ENCODE assay signal across 28 mouse cellular contexts in genomic region chr14:54942479-54942878, GRCm38 (mm10). TPM values are rescaled to one million over a fixed set of nuclear protein-coding genes. Genes with fewer than 3 reads are reported as not detected.
DNase-seq lines count a peak whose midpoint lies in the region; ATAC-seq lines count a peak whose summit lies in the region.
"Had no signal": no experiment of that assay in that cellular context is flagged by ENCODE, and none has a peak within 500 bp of the region (broad histone marks: within the 10 kb centered on the region; RNA-seq: fewer than 3 reads in every experiment).

No protein-coding gene starts in this region.

- no peak for ATAC-seq in heart, embryonic 13.5 days (ENCODE audit: extremely low read depth, insufficient number of reproducible peaks, low FRiP score, low TSS enrichment)
- ATAC-seq in heart, embryonic 12.5 days (ENCODE audit: insufficient number of reproducible peaks, low FRiP score), result no peak
- ATAC-seq: forebrain, embryonic 14.5 days had no signal

- no peak overlapping the region for H3K4me3 ChIP-seq in heart, embryonic 13.5 days
- H3K4me3 ChIP-seq in heart, embryonic 12.5 days, result no peak overlapping the region
- H3K4me3 ChIP-seq: embryonic facial prominence, embryonic 13.5 days; embryonic facial prominence, embryonic 15.5 days; erythroblast, embryonic 14.5 days; forebrain, embryonic 10.5 days; forebrain, embryonic 12.5 days had no signal

- H3K4me1 ChIP-seq in heart, embryonic 13.5 days, result peaks cover 23% of the 10 kb centered on the region
- H3K4me1 ChIP-seq in heart, embryonic 12.5 days (replicated peaks), result peaks cover 15% of the 10 kb centered on the region
- H3K4me1 ChIP-seq: forebrain, embryonic 12.5 days had no signal

- intact Hi-C loops in heart, postnatal 10 days (cut with DNase I), result no loop called here
- intact Hi-C loops in heart, postnatal 25 days (cut with DNase I), result no loop called here

- WGBS in heart, embryonic 13.5 days, result 72% methylated on average over 8 of the region's 8 CpGs
- WGBS in heart, embryonic 12.5 days, result 76% methylated on average over 8 of the region's 8 CpGs

- H3K27ac ChIP-seq in heart, embryonic 13.5 days (replicated peaks), result 0 out of 2 replicates have a peak overlapping the region, but pooled peaks have one; percentile 25
- H3K27ac ChIP-seq in heart, embryonic 12.5 days (ENCODE audit: poor library complexity, severe bottlenecking), result no peak overlapping the region
- H3K27ac ChIP-seq: embryonic facial prominence, embryonic 13.5 days; embryonic facial prominence, embryonic 15.5 days; forebrain, embryonic 10.5 days; forebrain, embryonic 12.5 days had no signal

- DNase-seq in heart, adult 9 months (ENCODE audit: low spot score in 2 of 2), result no peak
- peak; percentile 22 to 53 for DNase-seq in heart, postnatal 10 days
- peak; percentile 28 for DNase-seq in heart, postnatal 4 days
- no peak for DNase-seq in heart, postnatal 25 days (ENCODE audit: low spot score)
- DNase-seq: adrenal gland, adult 2 months; adrenal gland, postnatal 10 days; adrenal gland, postnatal 25 days; cerebellum, adult 11 months; cerebellum, adult 18-20 months; cerebellum, adult 8-10 months; cerebellum, adult 9-11 months; cerebellum, postnatal 14 days; cerebellum, postnatal 36 days; embryo, embryonic 11 days had no signal

- H3K27me3 ChIP-seq in heart, embryonic 13.5 days (replicated peaks), result 0 out of 2 replicates have a peak, but pooled peaks cover 4% of the 10 kb centered on the region
- 0 out of 2 replicates have a peak, but pooled peaks cover 3% of the 10 kb centered on the region for H3K27me3 ChIP-seq in heart, embryonic 12.5 days (replicated peaks)
- H3K27me3 ChIP-seq: embryonic facial prominence, embryonic 13.5 days; embryonic facial prominence, embryonic 15.5 days; forebrain, embryonic 12.5 days had no signal

- no peak overlapping the region for H3K9ac ChIP-seq in heart, embryonic 13.5 days
- no peak overlapping the region for H3K9ac ChIP-seq in heart, embryonic 12.5 days
- H3K9ac ChIP-seq: embryonic facial prominence, embryonic 13.5 days; embryonic facial prominence, embryonic 15.5 days; forebrain, embryonic 12.5 days had no signal

- peaks cover 78% of the 10 kb centered on the region for H3K36me3 ChIP-seq in heart, embryonic 13.5 days
- peaks cover 66% of the 10 kb centered on the region for H3K36me3 ChIP-seq in heart, embryonic 12.5 days
- H3K36me3 ChIP-seq: embryonic facial prominence, embryonic 13.5 days; embryonic facial prominence, embryonic 15.5 days; forebrain, embryonic 10.5 days; forebrain, embryonic 12.5 days had no signal

- no peaks in the 10 kb centered on the region for H3K9me3 ChIP-seq in heart, embryonic 13.5 days
- H3K9me3 ChIP-seq in heart, embryonic 12.5 days (replicated peaks), result no peaks in the 10 kb centered on the region
- H3K9me3 ChIP-seq: embryonic facial prominence, embryonic 13.5 days; embryonic facial prominence, embryonic 15.5 days; forebrain, embryonic 10.5 days; forebrain, embryonic 12.5 days had no signal

- no peak overlapping the region for H3K4me2 ChIP-seq in heart, embryonic 13.5 days
- no peak overlapping the region for H3K4me2 ChIP-seq in heart, embryonic 12.5 days
- H3K4me2 ChIP-seq: embryonic facial prominence, embryonic 13.5 days; embryonic facial prominence, embryonic 15.5 days; forebrain, embryonic 12.5 days had no signal

RNA-seq across cellular contexts. Expression of gene Cmtm5, which starts 6.4 kb away (rescaled TPM):
- 0.49 and 0.98 TPM in 2 replicates for polyA plus RNA-seq in heart, embryonic 13.5 days (2015; fragmentation: Nextera tagmentation; extraction: Ambion mirVana)
- under 1 TPM in 1 of 2 experiments, not detected in 1; 0.91 TPM for total RNA-seq in heart, postnatal 10 days (2021)
- polyA plus RNA-seq in heart, embryonic 12.5 days (2016; fragmentation: Nextera tagmentation; extraction: Ambion mirVana), result 0.57 and 0.89 TPM in 2 replicates
- under 1 TPM in 1 of 2 experiments, not detected in 1; 0.33 TPM for total RNA-seq in heart, postnatal 4 days (2021)
- under 1 TPM; 0.29 to 0.36 TPM for total RNA-seq in heart, postnatal 25 days (2021)
- total RNA-seq: common myeloid progenitor, adult 5-6 weeks; ES-E14; MEL had no signal
- polyA plus RNA-seq: C2C12; erythroblast, embryonic 14.5 days had no signal

RNA-seq across cellular contexts. Expression of gene Il25, which starts 10.0 kb away (rescaled TPM):
- polyA plus RNA-seq in heart, embryonic 13.5 days (2015; fragmentation: Nextera tagmentation; extraction: Ambion mirVana), result not detected in 2 replicates
- not detected for total RNA-seq in heart, postnatal 10 days (2021)
- polyA plus RNA-seq in heart, embryonic 12.5 days (2016; fragmentation: Nextera tagmentation; extraction: Ambion mirVana), result not detected in 2 replicates
- total RNA-seq in heart, postnatal 4 days (2021), result not detected
- total RNA-seq in heart, postnatal 25 days (2021), result not detected
- total RNA-seq: adrenal gland, adult 2 months; adrenal gland, postnatal 10 days; adrenal gland, postnatal 25 days; adrenal gland, postnatal 4 days; common myeloid progenitor, adult 5-6 weeks; MEL had no signal
- polyA plus RNA-seq: C2C12; embryonic facial prominence, embryonic 11.5 days; embryonic facial prominence, embryonic 13.5 days; erythroblast, embryonic 14.5 days; forebrain, embryonic 10.5 days; forebrain, embryonic 12.5 days had no signal

RNA-seq across cellular contexts. Expression of gene Efs, which starts 16.6 kb away (rescaled TPM):
- polyA plus RNA-seq in heart, embryonic 13.5 days (2015; fragmentation: Nextera tagmentation; extraction: Ambion mirVana), result 13.3 and 13.9 TPM in 2 replicates
- 1 to 10 TPM; 7.4 TPM for total RNA-seq in heart, postnatal 10 days (2021)
- 15.0 and 16.7 TPM in 2 replicates for polyA plus RNA-seq in heart, embryonic 12.5 days (2016; fragmentation: Nextera tagmentation; extraction: Ambion mirVana)
- 10 to 100 TPM; 10.5 to 10.9 TPM for total RNA-seq in heart, postnatal 4 days (2021)
- 1 to 10 TPM; 2.8 to 3.0 TPM for total RNA-seq in heart, postnatal 25 days (2021)
- total RNA-seq: common myeloid progenitor, adult 5-6 weeks; MEL had no signal
- polyA plus RNA-seq: erythroblast, embryonic 14.5 days had no signal

RNA-seq across cellular contexts. Expression of gene Myh6, which starts 24.2 kb away (rescaled TPM):
- 1,796 and 1,858 TPM in 2 replicates for polyA plus RNA-seq in heart, embryonic 13.5 days (2015; fragmentation: Nextera tagmentation; extraction: Ambion mirVana)
- total RNA-seq in heart, postnatal 10 days (2021), result over 10,000 TPM; 20,580 to 20,870 TPM
- polyA plus RNA-seq in heart, embryonic 12.5 days (2016; fragmentation: Nextera tagmentation; extraction: Ambion mirVana), result 2,737 and 2,858 TPM in 2 replicates
- total RNA-seq in heart, postnatal 4 days (2021), result over 10,000 TPM; 15,879 to 17,172 TPM
- over 10,000 TPM; 23,221 to 24,394 TPM for total RNA-seq in heart, postnatal 25 days (2021)
- total RNA-seq: adrenal gland, adult 2 months; adrenal gland, postnatal 25 days; common myeloid progenitor, adult 5-6 weeks; MEL had no signal
- polyA plus RNA-seq: adrenal gland, adult 2 months; erythroblast, embryonic 14.5 days had no signal

RNA-seq across cellular contexts. Expression of gene Slc22a17, which starts 29.5 kb away (rescaled TPM):
- polyA plus RNA-seq in heart, embryonic 13.5 days (2015; fragmentation: Nextera tagmentation; extraction: Ambion mirVana), result 33.9 and 37.4 TPM in 2 replicates
- total RNA-seq in heart, postnatal 10 days (2021), result 10 to 100 TPM in 1 of 2 experiments, 1 to 10 TPM in 1; 9.6 to 10.8 TPM
- 47.1 and 50.8 TPM in 2 replicates for polyA plus RNA-seq in heart, embryonic 12.5 days (2016; fragmentation: Nextera tagmentation; extraction: Ambion mirVana)
- 10 to 100 TPM; 24.8 to 25.2 TPM for total RNA-seq in heart, postnatal 4 days (2021)
- total RNA-seq in heart, postnatal 25 days (2021), result 1 to 10 TPM; 2.7 to 3.1 TPM

Comparison
In these comparisons a context has a peak if more than half of its experiments do, and no peak if none do; other contexts are left out.
1. DNase-seq: peak in heart, postnatal 10 days (2 of 2) and heart, postnatal 4 days (single experiment); none in heart, adult 9 months (0 of 2) and heart, postnatal 25 days (single experiment).